In the genomic region with DNA sequence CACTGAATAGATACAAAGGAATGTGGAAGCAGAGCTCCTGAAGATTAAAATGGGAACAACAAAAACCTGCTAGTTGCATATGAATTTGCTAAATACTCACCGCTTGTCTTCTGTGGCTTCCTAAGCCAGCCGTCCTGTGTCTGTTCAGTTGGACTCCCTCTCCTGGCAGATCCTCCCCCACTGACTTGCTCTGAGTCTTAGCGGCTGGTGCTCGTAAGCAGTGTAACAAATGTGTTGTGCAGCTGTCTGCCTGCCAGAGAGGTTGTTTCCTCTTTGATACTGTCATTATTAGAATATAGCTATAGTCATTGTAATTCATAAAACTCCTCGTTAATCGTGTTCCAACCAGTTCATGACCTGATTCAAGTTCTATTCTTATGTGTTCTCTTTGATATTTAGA, we compare ENCODE assay signal across 9 mouse cellular contexts. TPM values are rescaled to one million over a fixed set of nuclear protein-coding genes. Genes with fewer than 3 reads are reported as not detected.
DNase-seq lines count a peak whose midpoint lies in the region; ATAC-seq lines count a peak whose summit lies in the region.
"Had no signal": no experiment of that assay in that cellular context is flagged by ENCODE, and none has a peak within 500 bp of the region (broad histone marks: within the 10 kb centered on the region; RNA-seq: fewer than 3 reads in every experiment).

A gene (minus strand): TSS at position 192 of the 400 bp plus-strand sequence.

- WGBS in forebrain, embryonic 14.5 days = 40% methylated on average over 6 of the region's 6 CpGs
- 34% methylated on average over 6 of the region's 6 CpGs for WGBS in forebrain, embryonic 16.5 days
- 51% methylated on average over 6 of the region's 6 CpGs for WGBS in midbrain, embryonic 15.5 days
- 81% methylated on average over 6 of the region's 6 CpGs for WGBS in hindbrain, embryonic 11.5 days

- no peak within 1 kb of the TSS for H3K4me2 ChIP-seq in forebrain, embryonic 14.5 days (ENCODE audit: low read length)
- no peak within 1 kb of the TSS for H3K4me2 ChIP-seq in forebrain, embryonic 16.5 days (ENCODE audit: low read length)
- H3K4me2 ChIP-seq in midbrain, embryonic 15.5 days = no peak within 1 kb of the TSS
- no peak within 1 kb of the TSS for H3K4me2 ChIP-seq in hindbrain, embryonic 11.5 days (replicated peaks; ENCODE audit: low read depth, low read length)
- H3K4me2 ChIP-seq: liver, embryonic 15.5 days had no signal

- no peak within 1 kb of the TSS for H3K4me3 ChIP-seq in forebrain, embryonic 14.5 days (ENCODE audit: low read depth, low read length)
- H3K4me3 ChIP-seq in forebrain, embryonic 16.5 days (replicated peaks; ENCODE audit: low read length) = no peak within 1 kb of the TSS
- no peak within 1 kb of the TSS for H3K4me3 ChIP-seq in midbrain, embryonic 15.5 days
- no peak within 1 kb of the TSS for H3K4me3 ChIP-seq in hindbrain, embryonic 11.5 days (ENCODE audit: low read depth, low read length)
- H3K4me3 ChIP-seq: liver, embryonic 15.5 days had no signal

- no peaks in the 10 kb centered on the region for H3K27me3 ChIP-seq in forebrain, embryonic 14.5 days (replicated peaks; ENCODE audit: control insufficient read depth, insufficient read depth, low read length)
- H3K27me3 ChIP-seq in forebrain, embryonic 16.5 days (replicated peaks; ENCODE audit: control insufficient read depth, insufficient read depth, low read length) = no peaks in the 10 kb centered on the region
- H3K27me3 ChIP-seq in midbrain, embryonic 15.5 days (replicated peaks) = no peaks in the 10 kb centered on the region
- H3K27me3 ChIP-seq in hindbrain, embryonic 11.5 days (ENCODE audit: control insufficient read depth, insufficient read depth, low read length) = no peaks in the 10 kb centered on the region
- H3K27me3 ChIP-seq: liver, embryonic 15.5 days had no signal

- no peaks in the 10 kb centered on the region for H3K9me3 ChIP-seq in forebrain, embryonic 14.5 days (replicated peaks; ENCODE audit: control insufficient read depth, low read length)
- H3K9me3 ChIP-seq in forebrain, embryonic 16.5 days (ENCODE audit: control insufficient read depth, low read length) = no peaks in the 10 kb centered on the region
- H3K9me3 ChIP-seq in midbrain, embryonic 15.5 days = no peaks in the 10 kb centered on the region
- no peaks in the 10 kb centered on the region for H3K9me3 ChIP-seq in hindbrain, embryonic 11.5 days (ENCODE audit: control insufficient read depth, low read length)
- H3K9me3 ChIP-seq: liver, embryonic 15.5 days had no signal

- H3K4me1 ChIP-seq in forebrain, embryonic 14.5 days (ENCODE audit: control insufficient read depth, insufficient read depth, low read length) = no peaks in the 10 kb centered on the region
- H3K4me1 ChIP-seq in forebrain, embryonic 16.5 days (replicated peaks; ENCODE audit: control insufficient read depth, insufficient read depth, low read length) = 0 out of 2 replicates have a peak, but pooled peaks cover 4% of the 10 kb centered on the region
- no peaks in the 10 kb centered on the region for H3K4me1 ChIP-seq in midbrain, embryonic 15.5 days
- no peaks in the 10 kb centered on the region for H3K4me1 ChIP-seq in hindbrain, embryonic 11.5 days (replicated peaks; ENCODE audit: control insufficient read depth, insufficient read depth, low read length)
- H3K4me1 ChIP-seq: liver, embryonic 15.5 days had no signal

- ATAC-seq in forebrain, embryonic 14.5 days = no peak
- ATAC-seq in forebrain, embryonic 16.5 days = no peak
- ATAC-seq in midbrain, embryonic 15.5 days (replicated peaks) = no peak
- ATAC-seq in hindbrain, embryonic 11.5 days (ENCODE audit: low FRiP score) = no peak

- H3K36me3 ChIP-seq in forebrain, embryonic 14.5 days (ENCODE audit: control insufficient read depth, insufficient read depth, low read length) = peaks cover 11% of the 10 kb centered on the region
- 0 out of 2 replicates have a peak, but pooled peaks cover 2% of the 10 kb centered on the region for H3K36me3 ChIP-seq in forebrain, embryonic 16.5 days (ENCODE audit: control insufficient read depth, insufficient read depth)
- 0 out of 2 replicates have a peak, but pooled peaks cover 3% of the 10 kb centered on the region for H3K36me3 ChIP-seq in midbrain, embryonic 15.5 days (replicated peaks)
- no peaks in the 10 kb centered on the region for H3K36me3 ChIP-seq in hindbrain, embryonic 11.5 days (ENCODE audit: control insufficient read depth, insufficient read depth, low read length)

- no peak within 1 kb of the TSS for H3K27ac ChIP-seq in forebrain, embryonic 14.5 days (ENCODE audit: low read depth, low read length)
- no peak within 1 kb of the TSS for H3K27ac ChIP-seq in forebrain, embryonic 16.5 days (ENCODE audit: low read length)
- H3K27ac ChIP-seq in midbrain, embryonic 15.5 days = no peak within 1 kb of the TSS
- H3K27ac ChIP-seq in hindbrain, embryonic 11.5 days (ENCODE audit: low read depth, low read length) = no peak within 1 kb of the TSS
- H3K27ac ChIP-seq: liver, embryonic 15.5 days had no signal

- intact Hi-C loops in heart, postnatal 25 days (cut with DNase I) = no loop called here

- no peak within 1 kb of the TSS for H3K9ac ChIP-seq in forebrain, embryonic 14.5 days (ENCODE audit: low read length)
- no peak within 1 kb of the TSS for H3K9ac ChIP-seq in forebrain, embryonic 16.5 days (replicated peaks; ENCODE audit: low read depth, low read length)
- H3K9ac ChIP-seq in midbrain, embryonic 15.5 days = no peak within 1 kb of the TSS
- no peak within 1 kb of the TSS for H3K9ac ChIP-seq in hindbrain, embryonic 11.5 days (ENCODE audit: low read depth, low read length)
- H3K9ac ChIP-seq: liver, embryonic 15.5 days had no signal

- peak; percentile 39 for DNase-seq in forebrain, embryonic 14.5 days (ENCODE audit: low spot score)
- DNase-seq in adrenal gland, postnatal 36 days = peak; percentile 10 to 22
- DNase-seq in heart, postnatal 25 days (ENCODE audit: low spot score) = peak; percentile 16
- peak; percentile 13 for DNase-seq in layer of hippocampus, adult 9-10 months (ENCODE audit: low spot score)
- peak; percentile 21 for DNase-seq in ovary, postnatal 36 days (ENCODE audit: low spot score)
- no peak for DNase-seq in hindbrain, embryonic 11.5 days (ENCODE audit: low spot score)

RNA-seq across cellular contexts. Expression of the gene that starts here (rescaled TPM):
- polyA plus RNA-seq in forebrain, embryonic 14.5 days (2014; fragmentation: Nextera tagmentation; extraction: Ambion mirVana) = 0.20 and 0.41 TPM in 2 replicates
- polyA plus RNA-seq in forebrain, embryonic 16.5 days (2015; fragmentation: Nextera tagmentation; extraction: Ambion mirVana) = 0.17 and 0.35 TPM in 2 replicates
- under 1 TPM in 1 of 2 experiments, not detected in 1; 0.13 TPM for total RNA-seq in adrenal gland, postnatal 36 days (2021)
- total RNA-seq in heart, postnatal 25 days (2021) = under 1 TPM; 0.10 to 0.20 TPM
- polyA plus RNA-seq in midbrain, embryonic 15.5 days (2015; fragmentation: Nextera tagmentation; extraction: Ambion mirVana) = 0.11 and 0.46 TPM in 2 replicates
- polyA plus RNA-seq in hindbrain, embryonic 11.5 days (2014; fragmentation: Nextera tagmentation; extraction: Ambion mirVana) = 0.28 and 0.88 TPM in 2 replicates

Comparison
In these comparisons a context has a peak if more than half of its experiments do, and no peak if none do; other contexts are left out.
1. Peak in DNase-seq in forebrain, embryonic 14.5 days; RNA of the gene not detected or under 1 TPM.
2. Peak in DNase-seq in adrenal gland, postnatal 36 days; RNA of the gene not detected or under 1 TPM.
3. Peak in DNase-seq in heart, postnatal 25 days; RNA of the gene not detected or under 1 TPM.